Mouse (Mus musculus) spleen, adult 2 months (tissue): ENCODE measurements around the gene Zdhhc6.

Experiments used
- CTCF ChIP-seq: fragments of 200-500 bp; IDR thresholded peaks from 2 replicates; pipeline ENCODE4 v1.5.1; 2011; ENCODE audit warnings: mild to moderate bottlenecking, inconsistent platforms; ENCODE audit not compliant: insufficient read depth, insufficient read length, insufficient replicate concordance; ENCODE audit errors: extremely low read depth
- POLR2A ChIP-seq: fragments of 200-500 bp; IDR thresholded peaks from 2 replicates; pipeline ENCODE4 v1.6.1; 2011; ENCODE audit warnings: low read depth, low read length, inconsistent platforms

DNA sequence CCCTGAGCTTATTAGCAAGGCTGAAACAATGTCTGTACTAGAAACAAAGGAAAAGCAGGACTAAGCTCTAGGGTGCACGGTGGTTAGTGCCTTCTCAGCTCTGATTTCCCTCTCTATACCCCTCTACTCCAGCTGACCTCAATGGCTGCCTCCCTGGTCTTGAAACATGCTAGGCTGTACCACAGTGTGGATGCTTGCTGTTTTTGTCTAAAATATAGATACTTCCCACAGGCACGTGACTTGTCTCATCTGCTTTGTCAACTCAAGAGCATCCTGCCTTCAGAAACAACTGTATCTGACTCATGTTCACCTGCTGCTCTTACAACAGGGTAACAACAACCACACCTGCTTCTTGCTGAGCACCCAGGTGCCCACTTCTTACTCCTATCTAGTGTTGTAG is 18.3 kb downstream of the Zdhhc6 start:
- TF ChIP-seq CTCF (no peak), POLR2A (no peak)
